Mouse (Mus musculus): ENCODE data around the gene Zdhhc7.

The Zdhhc7 gene

DNA sequence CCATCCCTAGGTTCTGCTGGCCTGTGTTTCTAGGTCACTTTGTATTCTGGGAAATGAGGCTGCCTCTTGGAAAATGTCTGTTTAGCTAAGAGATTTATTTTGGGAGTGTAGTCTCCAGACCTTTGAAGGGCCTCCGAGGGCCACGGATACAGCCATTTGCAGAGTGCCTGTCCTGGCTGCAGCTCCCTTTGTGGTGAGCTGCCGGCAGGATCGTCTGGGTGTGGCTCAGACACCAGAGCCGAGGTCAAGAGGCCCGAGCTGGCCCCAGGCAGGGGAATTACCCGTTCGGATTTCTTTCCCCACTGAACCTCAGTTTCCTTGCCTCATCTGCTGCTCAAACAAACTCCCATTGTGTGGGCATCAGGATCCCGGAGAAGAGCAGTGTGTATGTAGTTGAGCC, 65.2 kb downstream of the Zdhhc7 start:
- no peak for DNase-seq (ENCODE audit: low spot score)

DNA sequence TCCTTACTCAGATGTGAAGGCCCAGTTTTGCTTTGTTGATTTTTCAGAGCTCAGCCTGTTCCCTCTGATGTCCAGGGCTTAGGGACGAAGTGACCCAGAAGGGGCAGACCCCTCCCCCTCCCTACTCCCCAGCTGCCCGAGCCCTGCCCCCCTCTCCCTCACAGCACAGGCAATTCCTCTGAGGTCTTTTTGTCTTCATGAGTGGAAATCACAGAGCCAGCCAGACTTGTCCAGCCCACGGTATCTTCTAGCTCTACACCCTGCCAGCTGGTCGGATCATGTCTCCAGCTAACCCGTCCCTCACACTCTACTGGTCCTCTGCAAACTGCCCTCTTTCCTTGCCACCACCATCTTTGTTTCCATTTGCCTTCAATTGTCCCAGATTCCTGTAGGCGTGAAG, 66.8 kb downstream of the Zdhhc7 start:
- no peak for DNase-seq (ENCODE audit: low spot score)

DNA sequence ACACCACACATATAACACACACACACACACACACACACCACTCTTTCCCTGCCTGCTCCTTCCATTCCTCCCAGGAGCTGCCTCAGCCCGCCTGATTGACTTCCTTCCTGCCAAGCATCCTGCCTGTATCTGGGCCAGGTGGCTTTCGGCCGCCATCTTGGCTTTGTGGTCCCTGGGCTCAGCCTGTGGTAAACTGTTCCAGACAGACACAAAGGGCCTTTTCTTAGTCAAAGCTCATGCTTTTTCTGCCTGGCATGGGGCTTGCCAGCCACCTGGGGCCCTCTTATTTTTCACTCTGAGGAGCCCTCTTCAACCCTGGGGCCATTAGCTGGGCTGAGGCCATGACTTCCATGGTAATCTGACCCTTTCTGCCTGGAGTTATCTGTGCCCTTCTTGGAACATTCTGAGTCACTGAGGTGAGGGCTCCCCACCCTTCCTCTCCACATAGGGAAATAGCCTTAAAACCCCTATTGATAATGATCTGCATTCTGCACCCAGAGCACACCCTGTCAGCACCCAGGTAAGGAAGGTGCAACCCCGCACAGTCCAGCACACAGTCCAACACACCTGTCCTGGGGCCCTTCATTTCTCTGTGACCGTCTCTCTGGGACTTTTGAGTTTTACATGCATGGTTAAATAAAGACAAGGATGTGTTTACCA, 68.6 kb downstream of the Zdhhc7 start:
- no peak for DNase-seq (ENCODE audit: low spot score)
